In the genomic region with DNA sequence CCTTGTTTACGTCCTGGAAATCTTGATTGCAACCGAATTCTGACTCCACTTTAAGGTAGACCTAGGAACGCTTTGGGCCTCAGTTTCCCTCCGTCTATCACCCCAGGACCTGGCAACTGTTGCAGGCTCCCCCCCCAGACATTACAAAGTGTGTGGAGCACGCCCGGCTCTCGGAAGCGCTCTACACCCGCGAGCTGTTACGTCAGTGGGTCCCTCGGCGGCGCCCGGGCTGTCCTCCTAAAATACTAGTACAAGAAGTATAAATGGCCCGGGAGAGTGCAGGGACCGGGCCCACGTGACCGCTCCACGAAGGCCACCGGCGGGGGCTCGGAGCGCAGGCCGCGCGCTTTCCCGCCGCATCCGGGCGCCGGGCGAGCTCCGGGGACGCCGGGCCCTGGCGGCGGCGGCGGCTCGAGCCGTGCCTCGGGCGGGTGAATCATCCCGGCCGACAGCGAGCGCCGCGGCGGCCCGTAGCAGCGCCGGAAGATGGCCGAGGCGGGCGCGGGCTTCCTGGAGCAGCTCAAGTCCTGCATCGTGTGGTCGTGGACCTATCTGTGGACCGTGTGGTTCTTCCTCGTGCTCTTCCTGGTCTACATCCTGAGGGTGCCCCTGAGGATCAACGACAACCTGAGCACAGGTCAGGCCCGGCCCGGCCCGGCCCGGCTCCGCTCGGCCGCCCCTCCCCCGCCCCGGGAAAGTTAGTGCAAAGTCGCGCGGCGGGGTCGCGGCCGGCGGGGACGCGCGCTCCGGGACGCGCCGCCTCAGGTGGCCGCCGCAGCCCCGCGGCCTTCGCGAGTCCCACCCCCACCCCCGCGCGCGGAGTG, we compare ENCODE assay signal across 8 mouse cellular contexts. TPM values are rescaled to one million over a fixed set of nuclear protein-coding genes. Genes with fewer than 3 reads are reported as not detected.
DNase-seq lines count a peak whose midpoint lies in the region; ATAC-seq and TF ChIP-seq lines count a peak whose summit lies in the region.

No protein-coding gene starts in this region.

- H3K27me3 ChIP-seq in MEL (ENCODE audit: control insufficient read depth in 1 of 2, insufficient read depth in 2 of 2, low read length in 2 of 2) = no peaks in the 10 kb centered on the region
- H3K27me3 ChIP-seq in cerebellum, adult 2 months (ENCODE audit: control insufficient read depth, insufficient read depth, low read length) = no peaks in the 10 kb centered on the region
- H3K27me3 ChIP-seq in forebrain, postnatal 0 days (ENCODE audit: insufficient read depth, low read length) = no peaks in the 10 kb centered on the region
- H3K27me3 ChIP-seq in lung, embryonic 16.5 days (ENCODE audit: control insufficient read depth, insufficient read depth, low read depth, low read length) = no peaks in the 10 kb centered on the region

- H3K79me2 ChIP-seq in MEL (ENCODE audit: control insufficient read depth, insufficient read depth, low read length, poor library complexity) = peaks cover 39% of the 10 kb centered on the region

- H3K36me3 ChIP-seq in MEL (ENCODE audit: control insufficient read depth in 1 of 2, insufficient read depth in 2 of 2, low read length in 2 of 2) = peaks cover 0 to 17% of the 10 kb centered on the region in 2 experiments; a peak in 2 of 4 replicates
- H3K36me3 ChIP-seq in forebrain, postnatal 0 days (ENCODE audit: insufficient read depth) = no peaks in the 10 kb centered on the region
- H3K36me3 ChIP-seq in lung, embryonic 16.5 days (ENCODE audit: control insufficient read depth, insufficient read depth, low read length) = peaks cover 4% of the 10 kb centered on the region

- H3K9ac ChIP-seq in MEL (ENCODE audit: control insufficient read depth, low read depth, low read length, poor library complexity, severe bottlenecking) = peak overlapping the region; percentile 86
- H3K9ac ChIP-seq in forebrain, postnatal 0 days = peak overlapping the region; percentile 70
- peak overlapping the region; percentile 96 for H3K9ac ChIP-seq in lung, embryonic 16.5 days (ENCODE audit: low read length)

- TF ChIP-seq POLR2A in MEL (IDR thresholded peaks at IDR 0.05; ENCODE audit: control insufficient read depth in 1 of 2, insufficient read depth in 1 of 2, low read depth in 1 of 2, low read length in 2 of 2, poor library complexity in 1 of 2) = peak; percentile 59 to 70
- TF ChIP-seq POLR2A in cerebellum, adult 2 months (IDR thresholded peaks at IDR 0.05; ENCODE audit: borderline replicate concordance, insufficient read depth, low read length) = no peak

- no peak for TF ChIP-seq EP300 in MEL (IDR thresholded peaks at IDR 0.05; ENCODE audit: low read depth in 1 of 2, low read length in 2 of 2)

- peak overlapping the region; percentile 76 for H3K27ac ChIP-seq in MEL (ENCODE audit: control insufficient read depth, low read depth, low read length)
- peak overlapping the region; percentile 40; the same call in 1 of the 2 replicates for H3K27ac ChIP-seq in cerebellum, adult 2 months (ENCODE audit: insufficient read depth, low read length)
- H3K27ac ChIP-seq in forebrain, postnatal 0 days (ENCODE audit: low read depth, low read length) = peak overlapping the region; percentile 83
- H3K27ac ChIP-seq in lung, embryonic 16.5 days (ENCODE audit: low read length) = peak overlapping the region; percentile 98

- no peaks in the 10 kb centered on the region for H3K9me3 ChIP-seq in MEL (replicated peaks; ENCODE audit: insufficient read depth, low read length)
- H3K9me3 ChIP-seq in forebrain, postnatal 0 days (ENCODE audit: low read length) = no peaks in the 10 kb centered on the region
- H3K9me3 ChIP-seq in lung, embryonic 16.5 days (ENCODE audit: control insufficient read depth, low read length) = no peaks in the 10 kb centered on the region

- TF ChIP-seq CTCF in MEL (IDR thresholded peaks at IDR 0.05 in 2 of 3, conservative IDR thresholded peaks at IDR 0.05 in 1 of 3; ENCODE audit: control insufficient read depth in 1 of 3, insufficient read depth in 1 of 3, low read depth in 2 of 3, low read length in 3 of 3, poor library complexity in 1 of 3, severe bottlenecking in 1 of 3) = no peak
- TF ChIP-seq CTCF in cerebellum, adult 2 months (IDR thresholded peaks at IDR 0.05; ENCODE audit: borderline replicate concordance, insufficient read depth, low read depth, low read length) = no peak
- no peak for TF ChIP-seq CTCF in forebrain, postnatal 0 days (IDR thresholded peaks at IDR 0.05; ENCODE audit: low read depth)

- ATAC-seq in forebrain, postnatal 0 days = peak; percentile 62
- peak; percentile 80 for ATAC-seq in lung, embryonic 16.5 days (ENCODE audit: low read depth)

- H3K4me2 ChIP-seq in forebrain, postnatal 0 days (ENCODE audit: low read depth) = peak overlapping the region; percentile 89
- peak overlapping the region; percentile 61 for H3K4me2 ChIP-seq in lung, embryonic 16.5 days (ENCODE audit: low read depth, low read length)

- TF ChIP-seq RAD21 in MEL (IDR thresholded peaks at IDR 0.05; ENCODE audit: low read depth, low read length) = no peak

- peak; percentile 86 for DNase-seq in MEL (ENCODE audit: low read depth, low spot score)
- peak; percentile 72 to 73 for DNase-seq in cerebellum, adult 2 months
- peak; percentile 61 for DNase-seq in forebrain, postnatal 0 days
- peak; percentile 78 for DNase-seq in heart, postnatal 4 days
- peak; percentile 29 to 49 for DNase-seq in layer of hippocampus, adult 8-10 months (ENCODE audit: low spot score in 2 of 2)
- DNase-seq in ovary, adult 18-20 months (ENCODE audit: low spot score) = peak; percentile 54
- DNase-seq in thymus, postnatal 0 days (ENCODE audit: low spot score) = peak; percentile 63

- H3K4me3 ChIP-seq in MEL (ENCODE audit: control insufficient read depth in 1 of 2, insufficient read depth in 1 of 2, low read depth in 2 of 2, low read length in 2 of 2) = peak overlapping the region; percentile 62 to 81
- peak overlapping the region; percentile 97 for H3K4me3 ChIP-seq in cerebellum, adult 2 months (replicated peaks; ENCODE audit: insufficient read depth, low read depth, low read length)
- peak overlapping the region; percentile 76 for H3K4me3 ChIP-seq in forebrain, postnatal 0 days (ENCODE audit: low read depth, low read length)
- H3K4me3 ChIP-seq in lung, embryonic 16.5 days (ENCODE audit: low read length) = peak overlapping the region; percentile 85

- WGBS in cerebellum, adult 2 months = under 1% methylated on average over 90 of the region's 97 CpGs
- 1% methylated on average over 85 of the region's 97 CpGs for WGBS in forebrain, postnatal 0 days
- WGBS in lung, embryonic 16.5 days = under 1% methylated on average over 88 of the region's 97 CpGs

- H3K4me1 ChIP-seq in MEL (ENCODE audit: control insufficient read depth in 1 of 2, insufficient read depth in 2 of 2, low read length in 2 of 2) = peaks cover 4 to 13% of the 10 kb centered on the region in 2 experiments; a peak in 2 of 4 replicates
- H3K4me1 ChIP-seq in cerebellum, adult 2 months (ENCODE audit: control insufficient read depth, insufficient read depth, low read length) = no peaks in the 10 kb centered on the region
- no peaks in the 10 kb centered on the region for H3K4me1 ChIP-seq in forebrain, postnatal 0 days (ENCODE audit: insufficient read depth)
- peaks cover 8% of the 10 kb centered on the region; the same call in 1 of the 2 replicates for H3K4me1 ChIP-seq in lung, embryonic 16.5 days (replicated peaks; ENCODE audit: control insufficient read depth, insufficient read depth, low read length)

TF ChIP-seq in MEL, 35 proteins besides CTCF, POLR2A, EP300 and RAD21 (continues in another document):
- TF ChIP-seq POLR2AphosphoS2 (IDR thresholded peaks at IDR 0.05; ENCODE audit: low read length) = no peak; the same call in 1 of the 2 replicates
- no peak for TF ChIP-seq JUND (IDR thresholded peaks at IDR 0.05; ENCODE audit: low read depth, low read length)
- TF ChIP-seq ELF1 (IDR thresholded peaks at IDR 0.05; ENCODE audit: low read depth, low read length) = no peak
- TF ChIP-seq POLR2AphosphoS5 (IDR thresholded peaks at IDR 0.05; ENCODE audit: borderline replicate concordance, low read depth, low read length) = no peak
- peak; percentile 80 for TF ChIP-seq MXI1 (IDR thresholded peaks at IDR 0.05; ENCODE audit: low read depth, low read length)
- no peak for TF ChIP-seq MEF2A (IDR thresholded peaks at IDR 0.05; ENCODE audit: extremely low read depth, insufficient replicate concordance, low read depth, low read length, poor library complexity, severe bottlenecking)
- no peak; the same call in 1 of the 2 replicates for TF ChIP-seq TBP (IDR thresholded peaks at IDR 0.05; ENCODE audit: low read depth, low read length)
- no peak for TF ChIP-seq NRF1 (IDR thresholded peaks at IDR 0.05; ENCODE audit: insufficient read depth, low read depth, low read length, poor library complexity, severe bottlenecking)
- peak in 1 of 2 experiments; percentile 55; a peak in 1 of 4 replicates for TF ChIP-seq USF2 (IDR thresholded peaks at IDR 0.05; ENCODE audit: borderline replicate concordance in 1 of 2, insufficient read depth in 1 of 2, low read depth in 1 of 2, low read length in 2 of 2)
- TF ChIP-seq MAX (IDR thresholded peaks at IDR 0.05; ENCODE audit: low read length) = peak; percentile 77

RNA-seq across cellular contexts. Expression of gene St7, which starts 1.2 kb away (rescaled TPM):
- total RNA-seq in MEL (2012; rRNA removed) = 34.4 and 38.9 TPM in 2 replicates
- polyA plus RNA-seq in MEL (2012; ENCODE audit: insufficient read depth in 1 of 2, insufficient read length in 2 of 2, low read depth in 1 of 2, low replicate concordance in 2 of 2, missing spikeins in 1 of 2) = 10 to 100 TPM in 1 of 2 experiments, not detected in 1; 48.5 TPM
- polyA plus RNA-seq in cerebellum, adult 2 months (2012; rRNA removed) = 23.8 and 28.2 TPM in 2 replicates
- total RNA-seq in forebrain, postnatal 0 days (2014; rRNA removed) = 57.7 and 67.3 TPM in 2 replicates
- 40.0 and 41.9 TPM in 2 replicates for polyA plus RNA-seq in forebrain, postnatal 0 days (2015; fragmentation: Nextera tagmentation; extraction: Ambion mirVana)
- total RNA-seq in heart, postnatal 4 days (2021) = 10 to 100 TPM; 33.5 to 35.9 TPM
- 10 to 100 TPM; 31.5 to 58.0 (median 46.3) TPM for total RNA-seq in layer of hippocampus, adult 8-10 months (2022)
- polyA plus RNA-seq in lung, embryonic 16.5 days (2015; fragmentation: Nextera tagmentation; extraction: Ambion mirVana) = 39.3 and 40.5 TPM in 2 replicates
- polyA plus RNA-seq in thymus, postnatal 0 days (2015; fragmentation: Nextera tagmentation; extraction: Ambion mirVana) = 15.4 and 16.5 TPM in 2 replicates

RNA-seq across cellular contexts. Expression of gene Capza2, which starts 57.9 kb away (rescaled TPM):
- 67.8 and 69.5 TPM in 2 replicates for total RNA-seq in MEL (2012; rRNA removed)
- 100 to 1,000 TPM in 1 of 2 experiments, 10 to 100 TPM in 1; 84.7 to 251 TPM for polyA plus RNA-seq in MEL (2012; ENCODE audit: insufficient read depth in 1 of 2, insufficient read length in 2 of 2, low read depth in 1 of 2, low replicate concordance in 2 of 2, missing spikeins in 1 of 2)
- 124 TPM in 2 replicates for polyA plus RNA-seq in cerebellum, adult 2 months (2012; rRNA removed)
- 204 and 233 TPM in 2 replicates for total RNA-seq in forebrain, postnatal 0 days (2014; rRNA removed)
- polyA plus RNA-seq in forebrain, postnatal 0 days (2015; fragmentation: Nextera tagmentation; extraction: Ambion mirVana) = 268 and 280 TPM in 2 replicates
- 100 to 1,000 TPM; 159 to 165 TPM for total RNA-seq in heart, postnatal 4 days (2021)
- 100 to 1,000 TPM; 271 to 292 (median 278) TPM for total RNA-seq in layer of hippocampus, adult 8-10 months (2022)
- 241 and 242 TPM in 2 replicates for polyA plus RNA-seq in lung, embryonic 16.5 days (2015; fragmentation: Nextera tagmentation; extraction: Ambion mirVana)
- 267 and 279 TPM in 2 replicates for polyA plus RNA-seq in thymus, postnatal 0 days (2015; fragmentation: Nextera tagmentation; extraction: Ambion mirVana)

Comparison
In these comparisons a context has a peak if more than half of its experiments do, and no peak if none do; other contexts are left out.
1. Peak in every context shown above with its lines: DNase-seq, ATAC-seq, H3K4me3 ChIP-seq and H3K27ac ChIP-seq.
2. H3K27ac ChIP-seq: peak in every context shown above with its lines; median percentile 98 in lung, embryonic 16.5 days; 83 in forebrain, postnatal 0 days; 76 in MEL; 40 in cerebellum, adult 2 months.